In the genomic region with DNA sequence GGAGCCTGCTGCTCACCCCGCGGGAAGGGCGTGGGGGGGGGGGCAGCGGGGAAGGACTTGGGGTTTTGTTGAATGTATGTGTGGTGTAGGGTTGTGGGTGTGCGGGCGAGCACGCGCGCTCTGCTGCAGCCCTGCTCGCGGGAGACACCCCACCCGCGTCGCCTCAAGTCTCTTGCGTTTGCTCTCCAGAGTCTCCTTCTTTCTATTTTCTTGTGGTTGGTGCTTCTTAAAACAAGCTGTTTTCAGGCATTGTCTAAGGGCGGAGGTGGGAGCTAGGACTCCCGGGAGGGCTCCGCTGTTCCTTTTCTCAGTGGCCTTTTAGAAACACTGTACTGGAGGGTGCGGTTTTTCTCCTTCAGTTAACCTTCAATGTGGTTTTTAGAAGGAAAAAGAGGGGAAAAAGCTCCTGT, we compare ENCODE assay signal across 8 mouse cellular contexts. TPM values are rescaled to one million over a fixed set of nuclear protein-coding genes. Genes with fewer than 3 reads are reported as not detected.
DNase-seq lines count a peak whose midpoint lies in the region; ATAC-seq and TF ChIP-seq lines count a peak whose summit lies in the region.

A gene (minus strand): TSS at position 87 of the 410 bp plus-strand sequence.

- no peak for TF ChIP-seq CTCF in cerebellum, adult 2 months (IDR thresholded peaks at IDR 0.05; ENCODE audit: borderline replicate concordance, insufficient read depth, low read depth, low read length)

- no peak for TF ChIP-seq POLR2A in cerebellum, adult 2 months (IDR thresholded peaks at IDR 0.05; ENCODE audit: borderline replicate concordance, insufficient read depth, low read length)

- no peaks in the 10 kb centered on the region for H3K9me3 ChIP-seq in embryonic facial prominence, embryonic 13.5 days
- no peaks in the 10 kb centered on the region for H3K9me3 ChIP-seq in heart, embryonic 16.5 days (replicated peaks; ENCODE audit: control insufficient read depth, low read length)
- no peaks in the 10 kb centered on the region for H3K9me3 ChIP-seq in limb, embryonic 10.5 days (replicated peaks)

- peak within 1 kb of the TSS; percentile 5; the same call in 1 of the 2 replicates for H3K27ac ChIP-seq in cerebellum, adult 2 months (ENCODE audit: insufficient read depth, low read length)
- H3K27ac ChIP-seq in embryonic facial prominence, embryonic 13.5 days = peak within 1 kb of the TSS; percentile 93
- H3K27ac ChIP-seq in heart, embryonic 16.5 days (ENCODE audit: low read length) = peak within 1 kb of the TSS; percentile 87
- peak within 1 kb of the TSS; percentile 98 for H3K27ac ChIP-seq in limb, embryonic 10.5 days

- H3K4me3 ChIP-seq in cerebellum, adult 2 months (replicated peaks; ENCODE audit: insufficient read depth, low read depth, low read length) = peak within 1 kb of the TSS; percentile 91
- peak within 1 kb of the TSS; percentile 89 for H3K4me3 ChIP-seq in embryonic facial prominence, embryonic 13.5 days
- H3K4me3 ChIP-seq in heart, embryonic 16.5 days (ENCODE audit: low read length) = peak within 1 kb of the TSS; percentile 78
- H3K4me3 ChIP-seq in limb, embryonic 10.5 days = peak within 1 kb of the TSS; percentile 81

- peak; percentile 0 for ATAC-seq in CD4-positive, CD25-positive, alpha-beta regulatory T cell, adult 4 months
- peak; percentile 53 for ATAC-seq in embryonic facial prominence, embryonic 13.5 days (ENCODE audit: insufficient number of reproducible peaks, insufficient read depth, low FRiP score, low TSS enrichment, low read depth)
- peak; percentile 3; the same call in 1 of the 2 replicates for ATAC-seq in heart, embryonic 16.5 days (replicated peaks; ENCODE audit: extremely low read depth, insufficient read depth, low FRiP score)
- ATAC-seq in neutrophil, adult 5-6 weeks (ENCODE audit: extremely low read depth, insufficient number of reproducible peaks, low FRiP score, poor library complexity, severe bottlenecking) = no peak

- H3K4me1 ChIP-seq in cerebellum, adult 2 months (ENCODE audit: control insufficient read depth, insufficient read depth, low read length) = peaks cover 7% of the 10 kb centered on the region
- H3K4me1 ChIP-seq in embryonic facial prominence, embryonic 13.5 days = peaks cover 37% of the 10 kb centered on the region
- peaks cover 24% of the 10 kb centered on the region for H3K4me1 ChIP-seq in heart, embryonic 16.5 days (ENCODE audit: control insufficient read depth, insufficient read depth, low read length)
- peaks cover 59% of the 10 kb centered on the region for H3K4me1 ChIP-seq in limb, embryonic 10.5 days

- H3K4me2 ChIP-seq in embryonic facial prominence, embryonic 13.5 days = peak within 1 kb of the TSS; percentile 80
- H3K4me2 ChIP-seq in heart, embryonic 16.5 days (ENCODE audit: low read depth, low read length) = peak within 1 kb of the TSS; percentile 84

- H3K9ac ChIP-seq in embryonic facial prominence, embryonic 13.5 days = peak within 1 kb of the TSS; percentile 99
- H3K9ac ChIP-seq in heart, embryonic 16.5 days (ENCODE audit: low read length) = peak within 1 kb of the TSS; percentile 93

- DNase-seq in cerebellum, adult 2 months = no peak
- no peak for DNase-seq in cerebellum, postnatal 25 days
- no peak for DNase-seq in limb, embryonic 10.5 days (ENCODE audit: low spot score)
- no peak for DNase-seq in spleen, postnatal 10 days (ENCODE audit: low spot score in 2 of 2)

- 1% methylated on average over 19 of the region's 19 CpGs for WGBS in cerebellum, adult 2 months
- WGBS in embryonic facial prominence, embryonic 13.5 days = 0% methylated on average over 19 of the region's 19 CpGs
- WGBS in heart, embryonic 16.5 days = 1% methylated on average over 18 of the region's 19 CpGs
- 0% methylated on average over 18 of the region's 19 CpGs for WGBS in limb, embryonic 10.5 days

- 0 out of 2 replicates have a peak, but pooled peaks cover 4% of the 10 kb centered on the region for H3K36me3 ChIP-seq in embryonic facial prominence, embryonic 13.5 days
- no peaks in the 10 kb centered on the region for H3K36me3 ChIP-seq in heart, embryonic 16.5 days (ENCODE audit: control insufficient read depth, insufficient read depth)
- 0 out of 2 replicates have a peak, but pooled peaks cover 7% of the 10 kb centered on the region for H3K36me3 ChIP-seq in limb, embryonic 10.5 days

- no peaks in the 10 kb centered on the region for H3K27me3 ChIP-seq in cerebellum, adult 2 months (ENCODE audit: control insufficient read depth, insufficient read depth, low read length)
- H3K27me3 ChIP-seq in embryonic facial prominence, embryonic 13.5 days = no peaks in the 10 kb centered on the region
- H3K27me3 ChIP-seq in heart, embryonic 16.5 days (ENCODE audit: control insufficient read depth, insufficient read depth, low read length) = no peaks in the 10 kb centered on the region
- H3K27me3 ChIP-seq in limb, embryonic 10.5 days (ENCODE audit: low read depth, poor library complexity, severe bottlenecking) = no peaks in the 10 kb centered on the region

RNA-seq across cellular contexts. Expression of the gene that starts here (rescaled TPM):
- 221 and 264 TPM in 2 replicates for polyA plus RNA-seq in cerebellum, adult 2 months (2012; rRNA removed)
- 1,000 to 10,000 TPM; 3,536 to 4,629 TPM for polyA plus RNA-seq in CD4-positive, CD25-positive, alpha-beta regulatory T cell, adult 4 months (2017; shearing (Covaris generic))
- 2,558 and 2,783 TPM in 2 replicates for polyA plus RNA-seq in embryonic facial prominence, embryonic 13.5 days (2015; fragmentation: Nextera tagmentation; extraction: Ambion mirVana)
- polyA plus RNA-seq in heart, embryonic 16.5 days (2015; fragmentation: Nextera tagmentation; extraction: Ambion mirVana) = 963 and 998 TPM in 2 replicates
- polyA plus RNA-seq in limb, embryonic 10.5 days (2016; fragmentation: Nextera tagmentation; extraction: Ambion mirVana) = 2,907 and 3,028 TPM in 2 replicates
- total RNA-seq in neutrophil, adult 5-6 weeks (2017) = 879 and 1,181 TPM in 2 replicates

Comparison
In these comparisons a context has a peak if more than half of its experiments do, and no peak if none do; other contexts are left out.
1. H3K27ac ChIP-seq: peak in every context shown above with its lines; median percentile 98 in limb, embryonic 10.5 days; 93 in embryonic facial prominence, embryonic 13.5 days; 87 in heart, embryonic 16.5 days; 5 in cerebellum, adult 2 months.